Mouse (Mus musculus): ENCODE data around the gene Elof1.

DNA sequence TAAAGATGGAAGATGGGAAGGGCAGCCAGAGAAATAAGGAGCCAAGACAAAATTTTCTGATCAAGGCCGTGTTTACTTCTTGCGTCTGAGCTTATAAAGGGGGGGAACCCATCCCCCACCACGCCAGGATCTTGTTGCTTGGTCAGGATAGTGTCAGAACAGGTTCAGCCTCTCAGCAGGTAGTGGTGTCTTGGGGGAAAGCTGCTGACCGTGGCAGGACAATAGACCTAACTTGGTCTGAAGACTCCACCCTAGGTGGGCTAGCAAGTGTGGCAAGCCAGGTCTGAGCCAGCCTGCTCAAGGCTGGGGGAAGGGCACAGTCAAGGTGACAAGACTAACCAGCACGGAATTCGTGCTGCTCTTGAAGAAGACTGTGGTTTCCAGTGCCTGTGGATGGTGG, 44.3 kb upstream of the Elof1 start:
- TF ChIP-seq CTCF (IDR thresholded peaks at IDR 0.05; ENCODE audit: low read depth) (no peak), EP300 (IDR thresholded peaks at IDR 0.05; ENCODE audit: low read depth) (no peak)
